Mouse (Mus musculus): ENCODE results near the gene Limk2.

DNA sequence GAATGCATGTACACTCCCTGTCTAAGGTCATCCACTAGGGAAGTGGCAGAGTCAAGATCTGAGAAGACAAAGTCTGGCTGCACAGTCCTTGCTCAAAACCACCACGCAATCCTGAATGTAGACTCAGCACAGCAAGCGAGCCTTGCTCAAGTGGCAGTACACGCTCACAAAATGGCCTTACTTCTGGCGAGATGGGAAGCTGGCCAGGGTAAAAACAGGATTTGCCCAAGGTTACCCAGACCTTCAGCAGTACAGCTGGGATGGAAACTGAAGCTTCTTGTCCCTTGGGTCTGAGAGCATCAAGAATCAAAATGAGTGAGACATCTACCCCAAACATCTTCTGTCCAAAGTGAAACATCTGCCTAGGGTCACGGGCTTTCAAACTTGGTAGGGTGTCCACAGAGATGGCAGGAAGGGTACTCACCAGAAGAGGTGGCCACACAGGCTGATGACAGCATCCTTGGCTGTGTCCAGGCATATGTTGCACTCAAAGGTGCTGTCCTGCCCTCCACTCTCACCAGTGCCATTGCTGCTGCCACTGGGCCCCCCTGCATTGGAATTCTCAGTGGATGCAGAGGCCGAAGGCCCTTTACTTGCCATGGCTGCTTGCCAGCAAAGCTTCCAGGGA lies 23.1 kb upstream of the Limk2 start:
- TF ChIP-seq CTCF (IDR thresholded peaks at IDR 0.05; ENCODE audit: low read depth) = no peak
- TF ChIP-seq EP300 (optimal IDR thresholded peaks at IDR 0.05) = no peak

All from stomach, postnatal 0 days (tissue).